Mouse (Mus musculus): ENCODE measurements around the gene Ms4a13. TPM values are rescaled to one million over a fixed set of nuclear protein-coding genes. Genes with fewer than 3 reads are reported as not detected.
A peak's percentile ranks its signal among the peaks of the same experiment; 100 is the strongest.
"Not testable (repeated sequence)": the region's sequence is repeated elsewhere in the genome, so short reads cannot be mapped to it uniquely, and the experiment has no call there.

The Ms4a13 gene
- polyA plus RNA-seq, 1 experiment = not detected

DNA sequence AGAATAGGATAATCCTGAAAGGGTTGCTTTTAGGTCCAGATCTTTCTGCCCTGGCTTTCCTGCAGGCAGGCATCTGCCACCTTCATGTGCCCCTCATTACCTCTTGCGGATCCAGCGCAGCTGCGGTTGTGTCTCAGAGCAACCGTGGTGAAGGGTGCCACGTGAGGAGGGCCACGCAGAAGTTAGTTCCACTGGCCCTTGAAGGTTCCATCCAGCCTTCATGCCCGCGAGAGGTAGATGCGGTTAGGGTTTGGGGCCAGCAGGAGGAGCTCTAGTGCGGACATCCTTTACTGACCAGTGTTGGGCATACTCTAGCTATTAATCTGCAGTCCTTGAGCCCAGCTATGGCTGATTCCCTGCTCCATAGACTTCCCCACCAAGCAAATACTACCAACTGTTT lies 31.4 kb downstream of the Ms4a13 start, which contains the start of gene 1700025F22Rik:
1700025F22Rik (minus strand) TSS at position 149 of the 400 bp plus-strand sequence.
- 42% methylated on average over 10 of the region's 10 CpGs for WGBS
- peak; percentile 17 for DNase-seq
- H3K4me3 ChIP-seq (replicated peaks; ENCODE audit: extremely low read depth, low read depth, low read length) = no peak within 1 kb of the TSS
- H3K4me1 ChIP-seq (ENCODE audit: control insufficient read depth, insufficient read depth, low read length) = no peaks in the 10 kb centered on the region
- TF ChIP-seq POLR2A (IDR thresholded peaks at IDR 0.05; ENCODE audit: borderline replicate concordance, extremely low read depth, low read depth, low read length) (no peak), CTCF (IDR thresholded peaks at IDR 0.05; ENCODE audit: insufficient read depth, low read length) (peak; percentile 47)

DNA sequence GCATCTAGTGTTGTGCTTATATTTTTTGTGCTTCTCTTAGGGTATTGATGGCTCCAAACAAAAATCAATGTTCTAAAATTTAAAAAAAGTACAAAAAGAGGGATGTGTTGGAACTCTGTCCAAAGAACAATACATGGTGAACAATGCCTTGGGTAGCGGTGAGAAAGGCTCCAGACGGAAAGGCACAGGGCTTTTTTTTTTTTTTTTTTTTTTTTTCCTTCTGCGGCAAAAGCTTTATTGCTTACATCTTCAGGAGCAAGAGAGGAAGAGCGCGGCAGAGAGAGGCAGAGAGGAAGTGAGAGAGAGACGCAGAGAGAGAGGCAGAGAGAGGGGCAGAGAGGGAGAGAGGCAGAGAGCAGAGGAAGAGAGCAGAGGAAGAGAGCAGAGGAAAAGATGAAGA lies 38.6 kb downstream of the Ms4a13 start:
- not testable (repeated sequence) for H3K4me1 ChIP-seq (ENCODE audit: control insufficient read depth, insufficient read depth, low read length); H3K4me3 ChIP-seq (replicated peaks; ENCODE audit: extremely low read depth, low read depth, low read length); DNase-seq
- WGBS = 75% methylated on average over 6 of the region's 6 CpGs

DNA sequence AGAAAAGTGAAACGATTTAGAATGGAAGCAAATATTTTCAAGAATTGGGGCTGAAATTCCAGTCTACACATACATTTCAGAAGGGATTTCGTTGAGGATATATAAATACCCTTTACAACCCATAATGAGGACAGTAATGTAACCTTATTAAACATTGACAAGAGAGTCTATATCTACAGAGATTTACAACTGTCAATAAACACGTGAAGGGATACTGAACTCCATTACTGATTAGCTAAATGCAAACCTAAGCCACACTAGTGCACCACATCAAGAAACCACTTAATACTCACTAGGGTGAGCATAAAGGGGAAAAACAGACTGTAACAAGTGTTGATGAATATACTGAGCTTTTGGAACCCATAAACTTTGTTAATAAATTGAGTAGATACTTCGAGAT lies 61.2 kb downstream of the Ms4a13 start:
- no peak for DNase-seq
- 64% methylated on average over 4 of the region's 4 CpGs for WGBS
- H3K4me1 ChIP-seq (ENCODE audit: control insufficient read depth, insufficient read depth, low read length) = no peaks in the 10 kb centered on the region

DNA sequence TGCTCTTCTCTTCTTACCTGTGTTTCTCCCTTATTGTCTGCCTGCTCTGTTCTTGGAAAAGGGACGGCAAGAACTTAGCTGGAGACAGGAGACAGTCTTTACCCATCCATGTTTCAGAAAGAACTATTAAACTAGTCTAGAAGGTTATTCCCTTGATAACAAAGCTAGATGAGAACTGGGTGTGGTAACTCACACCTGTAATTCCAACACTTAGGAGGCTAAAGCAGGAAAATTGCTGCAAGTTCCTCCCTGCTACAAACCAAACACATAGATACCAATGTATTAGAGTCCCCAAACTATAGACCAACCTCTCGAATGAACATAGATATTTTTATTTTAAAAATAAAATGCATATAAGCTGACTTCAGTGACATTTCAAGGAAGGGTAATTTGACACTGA lies 61.7 kb downstream of the Ms4a13 start:
- Histone ChIP-seq H3K4me3 (replicated peaks; ENCODE audit: extremely low read depth, low read depth, low read length) (no peak overlapping the region), H3K4me1 (ENCODE audit: control insufficient read depth, insufficient read depth, low read length) (no peaks in the 10 kb centered on the region)
- no peak for DNase-seq
- 81% methylated on average over 2 of the region's 2 CpGs for WGBS
- TF ChIP-seq POLR2A (IDR thresholded peaks at IDR 0.05; ENCODE audit: borderline replicate concordance, extremely low read depth, low read depth, low read length) (no peak), CTCF (IDR thresholded peaks at IDR 0.05; ENCODE audit: insufficient read depth, low read length) (no peak)

More for the DNA sequence above, 61.2 kb downstream of the Ms4a13 start:
- no peak for TF ChIP-seq POLR2A (IDR thresholded peaks at IDR 0.05; ENCODE audit: borderline replicate concordance, extremely low read depth, low read depth, low read length)
- no peak for TF ChIP-seq CTCF (IDR thresholded peaks at IDR 0.05; ENCODE audit: insufficient read depth, low read length)
- H3K4me3 ChIP-seq (replicated peaks; ENCODE audit: extremely low read depth, low read depth, low read length) = no peak overlapping the region

DNA sequence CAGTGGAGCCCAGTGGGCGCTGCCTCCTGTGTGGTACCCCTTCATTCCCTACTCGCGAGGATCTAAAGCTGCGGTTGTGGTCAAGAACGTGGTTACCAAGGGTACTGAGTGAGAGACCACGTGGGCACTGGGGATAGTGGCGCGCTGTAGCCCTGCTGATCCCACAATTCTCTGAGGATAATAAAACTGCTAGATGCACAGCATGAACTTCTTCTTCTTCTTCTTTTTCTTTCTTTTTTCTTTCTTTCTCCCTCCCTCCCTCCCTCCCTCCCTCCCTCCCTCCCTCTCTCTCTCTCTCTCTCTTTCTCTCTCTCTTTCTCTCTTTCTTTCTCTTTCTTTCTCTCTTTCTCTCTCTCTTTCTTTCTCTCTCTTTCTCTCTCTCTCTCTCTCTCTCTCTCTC lies 65.8 kb downstream of the Ms4a13 start, which contains the start of gene 1700017D01Rik:
1700017D01Rik (minus strand) TSS at position 101 of the 400 bp plus-strand sequence.
- H3K4me3 ChIP-seq (replicated peaks; ENCODE audit: extremely low read depth, low read depth, low read length); DNase-seq; H3K4me1 ChIP-seq (ENCODE audit: control insufficient read depth, insufficient read depth, low read length): not testable (repeated sequence)
- WGBS = 73% methylated on average over 8 of the region's 8 CpGs

- TF ChIP-seq CTCF (IDR thresholded peaks at IDR 0.05; ENCODE audit: insufficient read depth, low read length) (no peak), POLR2A (IDR thresholded peaks at IDR 0.05; ENCODE audit: borderline replicate concordance, extremely low read depth, low read depth, low read length) (no peak)
- 78% methylated on average over 1 of the region's 1 CpGs for WGBS
These were observed 66.8 kb downstream of the Ms4a13 start for GRCm38 (mm10) chr19:11129702-11130101.

DNA sequence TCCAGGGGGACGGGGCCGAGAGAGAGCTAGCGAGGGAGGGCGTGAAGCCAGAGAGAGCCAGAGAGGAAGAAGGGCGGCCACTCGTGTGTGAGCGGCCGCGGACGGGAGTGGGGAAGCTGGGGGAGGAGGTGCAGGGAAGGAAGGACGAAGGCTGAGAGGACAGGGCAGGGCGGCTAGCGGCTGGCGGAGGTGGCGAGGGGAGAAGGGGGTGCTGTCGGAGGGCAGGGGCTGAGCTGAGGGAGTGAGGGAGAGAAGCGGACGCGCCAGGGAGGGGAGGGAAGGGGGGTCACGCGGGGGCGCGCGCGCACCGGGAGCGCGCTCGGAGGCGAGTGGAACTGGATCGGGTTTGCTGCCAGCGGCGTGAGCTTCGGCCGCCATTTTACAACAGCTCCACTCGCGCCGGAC lies 75.5 kb downstream of the Ms4a13 start:
- peak; percentile 22 for DNase-seq
- under 1% methylated on average over 11 of the region's 38 CpGs for WGBS

More at GRCm38 (mm10) chr19:11129702-11130101, 66.8 kb downstream of the Ms4a13 start:
- H3K4me1 ChIP-seq (ENCODE audit: control insufficient read depth, insufficient read depth, low read length) = no peaks in the 10 kb centered on the region
- H3K4me3 ChIP-seq (replicated peaks; ENCODE audit: extremely low read depth, low read depth, low read length) = no peak overlapping the region
- no peak for DNase-seq

More for the DNA sequence above, 75.5 kb downstream of the Ms4a13 start:
- peak overlapping the region; percentile 59 for H3K4me3 ChIP-seq (replicated peaks; ENCODE audit: extremely low read depth, low read depth, low read length)
- H3K4me1 ChIP-seq (ENCODE audit: control insufficient read depth, insufficient read depth, low read length) = not testable (repeated sequence)

Other genes starting within 250 kb of the Ms4a13 start
- gene Ccdc86, start 247.5 kb downstream of the Ms4a13 start, polyA plus RNA-seq (2012; rRNA removed) = 3.9 and 4.7 TPM in 2 replicates
- not detected in 2 replicates for gene Ms4a10, start 222.1 kb downstream of the Ms4a13 start, polyA plus RNA-seq (2012; rRNA removed)
- gene Ms4a15, start 203.5 kb downstream of the Ms4a13 start, polyA plus RNA-seq (2012; rRNA removed) = 1.8 and 2.3 TPM in 2 replicates
- not detected in 2 replicates for gene Ms4a18, start 178.7 kb downstream of the Ms4a13 start, polyA plus RNA-seq (2012; rRNA removed)
- gene Ms4a8a, start 115.6 kb downstream of the Ms4a13 start, polyA plus RNA-seq (2012; rRNA removed) = 15.4 and 18.5 TPM in 2 replicates
- not detected in 2 replicates for gene 1700017D01Rik, start 65.9 kb downstream of the Ms4a13 start, polyA plus RNA-seq (2012; rRNA removed)
- not detected in 2 replicates for gene 1700025F22Rik, start 31.4 kb downstream of the Ms4a13 start, polyA plus RNA-seq (2012; rRNA removed)
- gene Ms4a12, start 35.7 kb upstream of the Ms4a13 start, polyA plus RNA-seq (2012; rRNA removed) = not detected in 2 replicates
- 1.7 and 2.7 TPM in 2 replicates for gene Ms4a1, start 69.5 kb upstream of the Ms4a13 start, polyA plus RNA-seq (2012; rRNA removed)
- gene Ms4a5, start 87.1 kb upstream of the Ms4a13 start, polyA plus RNA-seq (2012; rRNA removed) = not detected in 2 replicates
- gene Ms4a14, start 117.7 kb upstream of the Ms4a13 start, polyA plus RNA-seq (2012; rRNA removed) = 0.16 and 0.19 TPM in 2 replicates
- 1.4 and 1.5 TPM in 2 replicates for gene Ms4a7, start 139.4 kb upstream of the Ms4a13 start, polyA plus RNA-seq (2012; rRNA removed)
- gene Ms4a4a, start 178.8 kb upstream of the Ms4a13 start, polyA plus RNA-seq (2012; rRNA removed) = 0.44 and 0.99 TPM in 2 replicates
- 0.62 and 2.9 TPM in 2 replicates for gene Ms4a4c, start 208.0 kb upstream of the Ms4a13 start, polyA plus RNA-seq (2012; rRNA removed)
- gene Ms4a4b, start 246.8 kb upstream of the Ms4a13 start, polyA plus RNA-seq (2012; rRNA removed) = 4.3 and 8.7 TPM in 2 replicates